Mouse (Mus musculus) lung, embryonic 15.5 days (tissue): ENCODE data around the gene Tusc2. TPM values are rescaled to one million over a fixed set of nuclear protein-coding genes. Genes with fewer than 3 reads are reported as not detected.

ENCODE experiments used
- ATAC-seq: fragments of 200-750 bp; cut with Nextera tagmentation; 2 replicates; pipeline ENCODE4 v1.8.0; 2017; ENCODE audit warnings: moderate number of reproducible peaks, borderline replicate concordance; ENCODE audit not compliant: low FRiP score, low TSS enrichment; ENCODE audit errors: extremely low read depth
- H3K27ac ChIP-seq: fragments of 300-500 bp; sonication (generic); 2 replicates; pipeline ENCODE4 v1.5.1; 2015; ENCODE audit warnings: moderate library complexity, mild to moderate bottlenecking, inconsistent platforms
- H3K27me3 ChIP-seq: fragments of 300-500 bp; sonication (generic); 2 replicates; pipeline ENCODE4 v1.6.1; 2015; ENCODE audit warnings: inconsistent platforms
- H3K36me3 ChIP-seq: fragments of 300-500 bp; sonication (generic); 2 replicates; pipeline ENCODE4 v1.6.1; 2015; ENCODE audit warnings: inconsistent platforms
- H3K4me1 ChIP-seq: fragments of 300-500 bp; sonication (generic); 2 replicates; pipeline ENCODE4 v1.6.1; 2015; ENCODE audit warnings: inconsistent platforms
- H3K4me2 ChIP-seq: fragments of 300-500 bp; sonication (generic); 2 replicates; pipeline ENCODE4 v1.6.1; 2015; ENCODE audit warnings: inconsistent platforms, mild to moderate bottlenecking, moderate library complexity
- H3K4me3 ChIP-seq: fragments of 300-500 bp; sonication (generic); 2 replicates; pipeline ENCODE4 v1.5.1; 2015; ENCODE audit warnings: mild to moderate bottlenecking, inconsistent platforms
- H3K9ac ChIP-seq: fragments of 300-500 bp; sonication (generic); 2 replicates; pipeline ENCODE4 v1.6.1; 2015; ENCODE audit warnings: inconsistent platforms
- H3K9me3 ChIP-seq: fragments of 300-500 bp; sonication (generic); 2 replicates; pipeline ENCODE4 v1.6.1; 2016; ENCODE audit warnings: inconsistent platforms
- WGBS: fragments of 180-500 bp; shearing (Covaris S2); methylation state at CpG from one replicate; pipeline ENCODE4 v1.1.7; 2015; 5-methylcytosine and 5-hydroxymethylcytosine counted together
- polyA plus RNA-seq: library from polyadenylated mRNA; unstranded; fragments of >200 nt; fragmentation: Nextera tagmentation; extraction: Ambion mirVana; gene quantifications from 2 replicates; pipeline ENCODE4 v1.2.1, GENCODE M21; 2015

Gene Tusc2
- polyA plus RNA-seq, 1 experiment from 2014 or later, result 37.7 TPM

DNA sequence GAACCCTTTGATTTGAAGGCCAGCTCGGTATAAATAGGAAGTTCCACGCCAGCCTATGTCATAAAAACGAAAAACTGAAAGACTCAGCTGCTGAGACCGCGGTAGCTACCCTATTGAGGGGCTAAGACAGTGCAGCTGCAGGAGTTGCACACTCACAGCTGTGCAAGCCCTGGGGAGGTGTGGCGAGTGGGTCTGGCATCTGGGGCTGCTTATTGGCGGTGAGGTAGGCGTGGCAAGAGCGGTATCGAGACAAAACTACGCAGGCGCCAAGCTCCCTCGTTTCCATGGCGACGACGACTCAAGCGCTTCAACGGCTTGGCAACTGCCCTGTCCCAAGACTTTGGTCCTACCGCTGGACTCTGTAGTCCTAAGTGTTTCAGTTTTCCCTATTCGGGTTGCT is 16.0 kb upstream of the Tusc2 start, which contains the start of gene Zmynd10:
Gene Zmynd10 (plus strand): TSS at position 273 of the 400 bp plus-strand sequence.
- peak within 1 kb of the TSS; percentile 19 for H3K4me3 ChIP-seq
- H3K9ac ChIP-seq, result no peak within 1 kb of the TSS
- H3K4me2 ChIP-seq, result peak within 1 kb of the TSS; percentile 44
- no peak within 1 kb of the TSS; the same call in 1 of the 2 replicates for H3K27ac ChIP-seq
- H3K36me3 ChIP-seq, result peaks cover 9% of the 10 kb centered on the region; the same call in 1 of the 2 replicates
- 1% methylated on average over 20 of the region's 20 CpGs for WGBS
- no peaks in the 10 kb centered on the region for H3K9me3 ChIP-seq
- peak; percentile 41; the same call in 1 of the 2 replicates for ATAC-seq
- peaks cover 44% of the 10 kb centered on the region for H3K4me1 ChIP-seq
- H3K27me3 ChIP-seq, result no peaks in the 10 kb centered on the region

DNA sequence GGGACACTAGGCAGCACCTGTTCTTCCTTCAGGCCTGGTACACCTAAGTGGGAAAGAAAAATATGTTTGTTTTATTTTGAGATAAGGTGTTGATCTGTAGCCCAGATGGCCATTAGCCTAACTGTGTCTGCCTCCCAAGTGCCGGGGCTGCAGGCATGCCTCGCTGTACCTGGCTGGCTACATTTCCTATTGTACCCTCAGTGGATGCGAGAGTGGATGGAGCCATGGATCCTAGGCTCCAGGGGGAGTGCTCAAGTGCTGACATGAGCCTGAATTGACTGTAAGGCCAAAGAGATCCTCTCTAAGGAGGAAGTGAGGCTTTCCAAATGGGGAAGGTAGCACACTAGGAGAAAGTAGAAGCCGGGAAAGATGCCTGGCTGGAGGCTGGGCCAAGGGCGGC is 15.1 kb upstream of the Tusc2 start:
- peaks cover 46% of the 10 kb centered on the region for H3K4me1 ChIP-seq
- H3K9me3 ChIP-seq, result no peaks in the 10 kb centered on the region
- no peak for ATAC-seq
- no peaks in the 10 kb centered on the region for H3K27me3 ChIP-seq
- no peak overlapping the region for H3K9ac ChIP-seq
- no peak overlapping the region for H3K27ac ChIP-seq
- peaks cover 9% of the 10 kb centered on the region; the same call in 1 of the 2 replicates for H3K36me3 ChIP-seq
- no peak overlapping the region for H3K4me2 ChIP-seq
- 72% methylated on average over 5 of the region's 5 CpGs for WGBS
- no peak overlapping the region for H3K4me3 ChIP-seq

DNA sequence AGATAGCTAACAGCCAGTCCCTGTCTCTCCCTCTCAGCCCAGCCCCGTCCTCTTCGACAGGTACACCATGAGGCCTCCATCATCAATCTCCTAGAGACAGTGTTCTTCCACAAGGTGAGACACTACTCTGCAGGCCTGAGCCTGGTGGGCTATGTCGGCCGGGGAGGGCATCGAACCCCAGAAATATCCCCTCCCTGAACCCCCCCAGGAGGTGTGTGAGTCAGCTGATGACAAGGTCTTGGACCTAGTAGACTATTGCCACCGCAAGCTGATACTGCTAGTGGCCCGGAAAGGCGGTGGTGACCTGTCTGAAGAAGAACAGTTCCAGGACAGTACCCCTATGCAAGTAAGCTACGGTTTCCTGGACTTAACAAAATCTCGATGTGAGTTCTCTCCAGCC is 14.2 kb upstream of the Tusc2 start:
- Histone ChIP-seq H3K9ac (no peak overlapping the region), H3K4me1 (peaks cover 54% of the 10 kb centered on the region), H3K9me3 (no peaks in the 10 kb centered on the region), H3K36me3 (peaks cover 9% of the 10 kb centered on the region; the same call in 1 of the 2 replicates), H3K27me3 (no peaks in the 10 kb centered on the region), H3K27ac (no peak overlapping the region), H3K4me3 (no peak overlapping the region), H3K4me2 (no peak overlapping the region)
- 87% methylated on average over 10 of the region's 10 CpGs for WGBS
- no peak for ATAC-seq

DNA sequence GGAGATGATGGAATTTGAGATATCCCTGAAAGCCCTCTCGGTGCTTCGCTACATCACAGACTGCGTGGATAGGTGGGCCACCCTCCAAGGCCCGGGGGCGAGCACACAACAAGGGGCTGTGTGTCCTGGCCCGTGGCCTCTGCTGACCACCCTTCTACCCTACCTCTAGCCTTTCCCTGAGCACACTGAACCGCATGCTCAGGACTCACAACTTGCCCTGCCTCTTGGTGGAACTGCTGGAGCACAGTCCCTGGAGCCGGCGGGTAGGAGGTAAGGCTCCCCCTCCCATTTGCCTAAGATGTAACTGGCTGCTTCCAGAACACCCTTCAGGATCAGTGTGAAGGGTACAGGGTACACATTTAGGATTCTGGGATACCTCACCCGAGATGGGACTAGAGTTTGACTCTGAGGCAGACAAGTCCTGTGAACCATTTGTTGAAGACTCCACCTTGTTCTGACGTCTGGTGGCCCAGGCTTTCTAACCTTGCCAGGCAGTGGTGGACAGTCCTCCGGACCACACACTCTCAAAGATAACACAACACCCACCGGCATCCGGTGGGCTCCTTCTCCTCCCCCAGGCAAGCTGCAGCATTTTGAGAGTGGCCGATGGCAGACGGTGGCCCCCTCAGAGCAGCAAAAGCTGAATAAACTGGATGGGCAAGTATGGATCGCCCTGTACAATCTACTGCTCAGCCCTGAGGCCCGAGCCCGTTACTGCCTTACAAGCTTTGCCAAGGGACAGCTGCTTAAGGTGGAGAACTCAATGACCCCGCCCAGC is 13.6 kb upstream of the Tusc2 start:
- no peak overlapping the region for H3K27ac ChIP-seq
- H3K4me1 ChIP-seq, result peaks cover 54% of the 10 kb centered on the region
- H3K36me3 ChIP-seq, result peaks cover 6% of the 10 kb centered on the region; the same call in 1 of the 2 replicates
- no peak overlapping the region for H3K4me3 ChIP-seq
- ATAC-seq, result no peak
- no peak overlapping the region for H3K4me2 ChIP-seq
- H3K27me3 ChIP-seq, result no peaks in the 10 kb centered on the region
- 69% methylated on average over 20 of the region's 20 CpGs for WGBS
- no peak overlapping the region for H3K9ac ChIP-seq
- H3K9me3 ChIP-seq, result no peaks in the 10 kb centered on the region

DNA sequence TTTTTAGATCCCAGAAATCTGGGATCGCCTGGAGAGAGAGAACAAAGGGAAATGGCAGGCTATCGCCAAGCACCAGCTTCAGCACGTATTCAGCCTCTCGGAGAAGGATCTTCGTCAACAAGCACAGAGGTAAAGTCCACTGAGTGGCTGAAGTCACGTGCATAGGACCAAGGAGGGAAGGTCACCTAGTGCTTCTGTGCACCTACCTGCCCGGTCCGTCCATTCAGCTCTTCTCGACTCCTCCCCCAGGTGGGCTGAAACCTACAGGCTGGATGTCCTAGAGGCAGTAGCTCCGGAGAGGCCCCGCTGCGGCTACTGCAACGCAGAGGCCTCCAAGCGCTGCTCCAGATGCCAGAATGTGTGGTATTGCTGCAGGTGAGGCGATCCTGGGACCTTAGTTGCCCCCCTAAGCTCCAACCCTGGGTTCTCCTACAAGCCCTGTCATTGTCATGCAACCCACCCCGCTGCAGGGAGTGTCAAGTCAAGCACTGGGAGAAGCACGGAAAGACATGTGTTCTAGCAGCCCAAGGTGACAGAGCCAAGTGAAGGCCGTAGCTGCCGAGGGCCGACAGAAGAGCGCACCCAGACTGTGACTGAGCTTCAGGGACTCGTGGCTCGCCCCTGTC is 12.5 kb upstream of the Tusc2 start:
- H3K36me3 ChIP-seq, result no peaks in the 10 kb centered on the region
- peak overlapping the region; percentile 96 for H3K4me2 ChIP-seq
- ATAC-seq, result no peak
- no peaks in the 10 kb centered on the region for H3K27me3 ChIP-seq
- peak overlapping the region; percentile 74 for H3K9ac ChIP-seq
- H3K4me3 ChIP-seq, result peak overlapping the region; percentile 53
- H3K27ac ChIP-seq, result peak overlapping the region; percentile 65
- H3K4me1 ChIP-seq, result peaks cover 58% of the 10 kb centered on the region
- WGBS, result 34% methylated on average over 23 of the region's 23 CpGs
- H3K9me3 ChIP-seq, result no peaks in the 10 kb centered on the region

DNA sequence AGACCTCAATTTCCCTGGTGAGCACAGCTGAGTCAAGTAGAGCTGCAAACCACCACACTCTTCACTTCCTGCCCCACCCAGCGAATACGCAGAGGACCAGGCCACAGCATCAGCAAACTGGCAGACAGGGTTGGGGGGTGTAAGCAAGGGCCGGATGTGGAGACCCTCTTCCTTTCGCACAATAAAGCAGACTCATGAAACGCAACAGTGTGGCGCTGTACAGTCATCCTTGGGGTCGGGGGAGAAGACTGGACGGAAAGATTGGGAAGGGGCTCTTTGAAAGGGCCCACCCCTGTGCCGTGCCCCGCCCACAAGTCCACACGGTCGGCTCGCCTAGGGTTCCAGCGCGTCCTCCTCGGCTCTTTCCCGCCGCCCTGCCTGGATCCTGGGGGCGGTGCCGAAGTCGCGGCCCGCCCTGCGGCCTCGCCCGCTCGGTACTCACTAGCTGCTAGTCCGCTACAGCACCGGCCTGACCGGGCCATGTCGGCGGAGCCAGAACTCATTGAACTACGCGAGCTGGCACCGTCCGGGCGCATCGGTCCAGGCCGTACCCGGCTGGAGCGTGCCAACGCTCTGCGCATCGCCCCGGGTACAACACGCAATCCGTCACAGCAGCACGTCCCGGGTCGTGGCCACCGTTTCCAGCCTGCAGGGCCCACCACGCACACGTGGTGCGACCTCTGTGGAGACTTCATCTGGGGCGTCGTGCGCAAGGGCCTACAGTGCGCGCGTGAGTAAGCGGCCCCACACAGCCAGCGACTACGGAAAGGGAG is 11.8 kb upstream of the Tusc2 start, which contains the start of gene Rassf1:
Gene Rassf1 (plus strand): TSS at position 439 of the 773 bp plus-strand sequence.
- Histone ChIP-seq H3K9ac (peak within 1 kb of the TSS; percentile 74), H3K4me2 (peak within 1 kb of the TSS; percentile 96), H3K27me3 (no peaks in the 10 kb centered on the region), H3K27ac (peak within 1 kb of the TSS; percentile 65), H3K4me3 (peak within 1 kb of the TSS; percentile 53), H3K9me3 (no peaks in the 10 kb centered on the region), H3K36me3 (no peaks in the 10 kb centered on the region), H3K4me1 (peaks cover 64% of the 10 kb centered on the region)
- WGBS, result 1% methylated on average over 63 of the region's 63 CpGs
- peak; percentile 50; the same call in 1 of the 2 replicates for ATAC-seq

DNA sequence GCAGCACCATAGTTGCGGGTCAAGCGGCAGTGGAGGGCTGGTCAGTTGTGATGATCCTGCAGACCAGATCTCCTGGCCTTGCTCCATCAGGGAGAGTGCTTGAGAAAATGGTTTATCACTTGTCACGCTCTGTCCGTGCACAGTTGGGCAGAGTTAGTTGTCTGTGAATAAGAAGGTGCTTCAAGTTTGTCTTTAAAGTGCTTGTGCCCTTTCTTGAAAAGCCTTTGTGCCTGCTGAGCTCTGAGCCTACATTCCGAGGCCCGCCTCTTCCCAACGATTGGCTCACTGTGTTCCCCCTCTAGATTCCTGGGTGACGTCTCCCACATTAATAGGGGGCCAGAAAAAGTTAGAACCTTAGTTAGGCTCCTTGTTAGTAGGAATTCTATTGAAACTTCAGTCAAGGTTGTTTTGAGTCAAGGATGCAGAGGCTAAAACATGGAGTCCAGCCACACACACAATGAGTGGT is 11.1 kb upstream of the Tusc2 start:
- peak overlapping the region; percentile 96 for H3K4me2 ChIP-seq
- H3K4me3 ChIP-seq, result peak overlapping the region; percentile 53
- WGBS, result 4% methylated on average over 8 of the region's 8 CpGs
- no peaks in the 10 kb centered on the region for H3K27me3 ChIP-seq
- H3K9ac ChIP-seq, result peak overlapping the region; percentile 74
- peaks cover 64% of the 10 kb centered on the region for H3K4me1 ChIP-seq
- ATAC-seq, result no peak
- H3K27ac ChIP-seq, result peak overlapping the region; percentile 65
- H3K9me3 ChIP-seq, result no peaks in the 10 kb centered on the region
- H3K36me3 ChIP-seq, result 0 out of 2 replicates have a peak, but pooled peaks cover 2% of the 10 kb centered on the region

DNA sequence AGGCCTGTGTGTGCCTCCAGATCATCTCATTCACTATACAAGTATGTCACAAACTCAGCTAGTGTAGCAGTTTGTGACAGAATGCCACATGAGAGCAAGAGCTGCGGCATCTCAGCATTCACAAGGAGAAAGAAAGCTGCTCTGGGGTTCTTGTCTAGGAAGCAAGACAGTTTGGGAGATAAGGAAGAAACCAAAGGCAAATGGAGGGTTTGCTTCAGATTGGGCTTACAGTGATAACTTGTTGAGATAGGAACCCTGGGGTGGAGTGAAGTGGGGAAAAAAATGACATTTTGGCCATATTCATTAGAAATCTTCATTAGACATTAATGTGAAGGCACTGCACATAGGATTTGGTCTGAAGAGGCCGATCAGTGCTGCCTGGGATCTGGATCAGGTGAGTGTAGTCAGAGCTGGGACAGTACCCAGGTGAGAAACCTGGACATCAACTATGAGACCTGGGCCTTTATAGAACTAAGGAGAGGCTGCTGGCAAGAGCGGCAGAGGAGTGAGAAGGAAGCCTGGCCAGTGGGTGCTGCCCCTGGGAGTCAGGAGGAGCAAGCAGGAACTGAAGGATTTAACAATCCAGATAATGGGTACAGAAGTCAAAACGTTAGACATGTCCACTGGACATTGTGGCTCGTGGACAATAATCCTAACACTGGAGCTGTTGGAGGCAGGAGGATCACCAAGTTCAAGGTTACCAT is 10.2 kb upstream of the Tusc2 start:
- Histone ChIP-seq H3K4me1 (peaks cover 58% of the 10 kb centered on the region), H3K4me3 (peak overlapping the region; percentile 78), H3K9me3 (no peaks in the 10 kb centered on the region), H3K27ac (no peak overlapping the region), H3K27me3 (no peaks in the 10 kb centered on the region), H3K9ac (peak overlapping the region; percentile 74; the same call in 1 of the 2 replicates), H3K4me2 (peak overlapping the region; percentile 96), H3K36me3 (peaks cover 11% of the 10 kb centered on the region)
- 67% methylated on average over 5 of the region's 5 CpGs for WGBS
- ATAC-seq, result no peak

DNA sequence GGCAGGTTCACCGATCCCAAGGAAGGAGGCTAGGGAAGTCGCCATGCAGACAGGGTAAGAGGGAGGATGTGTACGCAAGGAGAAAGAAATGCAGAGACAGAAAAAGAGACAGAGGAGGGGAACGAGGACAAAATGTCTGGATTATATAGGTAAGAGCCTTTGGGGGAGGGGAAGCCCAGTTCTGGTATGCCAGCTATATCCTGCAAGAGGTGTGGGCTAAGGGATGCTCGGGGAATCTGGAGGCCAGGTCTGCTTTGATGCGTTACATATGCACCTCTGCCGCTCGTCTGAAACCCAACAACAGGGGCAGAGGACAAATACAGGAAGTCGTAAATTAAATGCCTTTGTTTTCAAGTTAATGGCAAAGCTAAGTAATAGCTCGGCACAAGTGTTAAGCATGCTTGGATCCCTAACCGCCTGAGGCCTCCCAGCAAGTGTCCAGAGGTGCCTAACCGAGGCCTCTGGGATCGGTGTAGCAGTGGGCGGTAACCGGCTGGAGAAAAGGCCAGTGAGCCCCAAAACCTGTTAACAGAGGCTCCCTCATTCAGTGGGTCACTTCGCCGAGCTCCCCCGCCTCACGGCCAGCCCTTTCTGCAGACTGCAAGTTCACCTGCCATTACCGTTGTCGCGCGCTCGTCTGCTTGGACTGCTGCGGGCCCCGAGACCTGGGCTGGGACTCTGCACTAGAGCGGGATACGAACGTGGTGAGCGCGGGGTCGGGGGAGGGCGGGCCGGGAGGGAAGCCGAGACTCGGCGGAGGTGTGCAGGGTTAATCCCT is 9.3 kb upstream of the Tusc2 start:
- Histone ChIP-seq H3K9ac (peak overlapping the region; percentile 60), H3K4me3 (peak overlapping the region; percentile 78), H3K36me3 (peaks cover 20% of the 10 kb centered on the region), H3K27me3 (no peaks in the 10 kb centered on the region), H3K4me2 (peak overlapping the region; percentile 96), H3K27ac (peak overlapping the region; percentile 98), H3K4me1 (peaks cover 58% of the 10 kb centered on the region), H3K9me3 (no peaks in the 10 kb centered on the region)
- ATAC-seq, result peak; percentile 50; the same call in 1 of the 2 replicates
- WGBS, result 4% methylated on average over 37 of the region's 37 CpGs

DNA sequence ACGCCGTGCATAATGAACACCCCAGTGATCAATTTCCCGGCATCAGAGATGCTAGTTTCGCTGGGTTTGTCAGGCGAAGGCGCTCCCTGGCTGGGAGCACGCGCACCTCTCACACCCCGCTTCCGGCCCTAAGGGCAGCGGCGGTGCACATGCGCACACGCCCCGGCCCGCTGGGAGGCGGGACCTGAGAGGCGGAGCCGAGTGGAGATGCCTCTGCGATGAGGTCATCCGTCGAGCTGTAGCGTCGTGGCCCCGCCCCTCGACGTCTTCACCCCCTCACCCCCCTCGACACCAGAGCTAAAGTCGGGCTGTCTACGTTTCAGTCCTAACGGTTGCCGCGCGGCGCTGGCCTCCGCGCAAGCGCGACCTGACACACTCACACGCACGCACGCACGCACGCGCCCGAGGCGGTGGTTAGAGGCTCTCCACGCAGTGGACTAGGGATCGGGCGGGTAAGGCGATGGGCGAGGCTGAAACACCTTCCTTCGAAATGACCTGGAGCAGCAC is 8.7 kb upstream of the Tusc2 start:
- H3K4me2 ChIP-seq, result peak overlapping the region; percentile 96
- under 1% methylated on average over 53 of the region's 53 CpGs for WGBS
- peak overlapping the region; percentile 98 for H3K27ac ChIP-seq
- H3K4me3 ChIP-seq, result peak overlapping the region; percentile 78
- H3K4me1 ChIP-seq, result peaks cover 58% of the 10 kb centered on the region
- no peaks in the 10 kb centered on the region for H3K27me3 ChIP-seq
- ATAC-seq, result peak; percentile 89
- peak overlapping the region; percentile 85 for H3K9ac ChIP-seq
- no peaks in the 10 kb centered on the region for H3K9me3 ChIP-seq
- peaks cover 26% of the 10 kb centered on the region for H3K36me3 ChIP-seq
